In genomic region chr19:16434879-16435278, GRCm38 (mm10) we compare ENCODE assay signal across 8 mouse cellular contexts. TPM values are rescaled to one million over a fixed set of nuclear protein-coding genes. Genes with fewer than 3 reads are reported as not detected.
DNase-seq lines count a peak whose midpoint lies in the region; ATAC-seq and TF ChIP-seq lines count a peak whose summit lies in the region.

No protein-coding gene starts in this region.

- peak overlapping the region; percentile 43; the same call in 1 of the 2 replicates for H3K4me3 ChIP-seq in forebrain, embryonic 12.5 days (replicated peaks)
- peak overlapping the region; percentile 49 for H3K4me3 ChIP-seq in intestine, embryonic 15.5 days (replicated peaks)
- peak overlapping the region; percentile 43 for H3K4me3 ChIP-seq in lung, postnatal 0 days (ENCODE audit: low read depth, low read length)
- H3K4me3 ChIP-seq in small intestine, adult 2 months (ENCODE audit: low read depth, low read length) = peak overlapping the region; percentile 57

- H3K36me3 ChIP-seq in forebrain, embryonic 12.5 days (replicated peaks) = no peaks in the 10 kb centered on the region
- no peaks in the 10 kb centered on the region for H3K36me3 ChIP-seq in intestine, embryonic 15.5 days
- H3K36me3 ChIP-seq in lung, postnatal 0 days (ENCODE audit: insufficient read depth, low read length) = no peaks in the 10 kb centered on the region
- no peaks in the 10 kb centered on the region for H3K36me3 ChIP-seq in small intestine, adult 2 months (ENCODE audit: control insufficient read depth, insufficient read depth, low read length)

- peak overlapping the region; percentile 76 for H3K4me2 ChIP-seq in forebrain, embryonic 12.5 days
- H3K4me2 ChIP-seq in intestine, embryonic 15.5 days (replicated peaks) = peak overlapping the region; percentile 92
- peak overlapping the region; percentile 90 for H3K4me2 ChIP-seq in lung, postnatal 0 days (replicated peaks; ENCODE audit: low read depth, low read length)

- TF ChIP-seq POLR2A in small intestine, adult 2 months (IDR thresholded peaks at IDR 0.05; ENCODE audit: low read depth, low read length) = no peak

- no peak overlapping the region for H3K9ac ChIP-seq in forebrain, embryonic 12.5 days
- H3K9ac ChIP-seq in intestine, embryonic 15.5 days = no peak overlapping the region
- no peak overlapping the region for H3K9ac ChIP-seq in lung, postnatal 0 days (replicated peaks; ENCODE audit: low read depth)

- intact Hi-C loops in heart, postnatal 25 days (cut with DNase I) = loop anchor here (2.0 to 5.0 kb wide), 3 partner anchors 70 to 164 kb away; no protein-coding TSS in a partner anchor

- WGBS in forebrain, embryonic 12.5 days = 29% methylated on average over 9 of the region's 9 CpGs
- 16% methylated on average over 9 of the region's 9 CpGs for WGBS in intestine, embryonic 15.5 days
- WGBS in lung, postnatal 0 days = 3% methylated on average over 9 of the region's 9 CpGs
- WGBS in small intestine, adult 2 months = 2% methylated on average over 9 of the region's 9 CpGs

- TF ChIP-seq CTCF in lung, postnatal 0 days (IDR thresholded peaks at IDR 0.05) = peak; percentile 74
- no peak for TF ChIP-seq CTCF in small intestine, adult 2 months (IDR thresholded peaks at IDR 0.05; ENCODE audit: extremely low read depth, insufficient read length, insufficient replicate concordance, low read depth, low read length)

- H3K27ac ChIP-seq in forebrain, embryonic 12.5 days = no peak overlapping the region
- H3K27ac ChIP-seq in intestine, embryonic 15.5 days = peak overlapping the region; percentile 71; the same call in 1 of the 2 replicates
- H3K27ac ChIP-seq in lung, postnatal 0 days (ENCODE audit: low read length) = peak overlapping the region; percentile 26; the same call in 1 of the 2 replicates
- no peak overlapping the region for H3K27ac ChIP-seq in small intestine, adult 2 months (ENCODE audit: insufficient read depth, low read depth, low read length)

- DNase-seq in heart, adult 11 months = peak; percentile 93
- no peak for DNase-seq in heart, postnatal 25 days (ENCODE audit: low spot score)
- peak; percentile 85 for DNase-seq in lung, postnatal 0 days (ENCODE audit: low spot score)
- DNase-seq in cerebellum, adult 11 months = no peak
- no peak for DNase-seq in thymus, postnatal 36 days

- H3K9me3 ChIP-seq in forebrain, embryonic 12.5 days = no peaks in the 10 kb centered on the region
- H3K9me3 ChIP-seq in intestine, embryonic 15.5 days = no peaks in the 10 kb centered on the region
- no peaks in the 10 kb centered on the region for H3K9me3 ChIP-seq in lung, postnatal 0 days (ENCODE audit: low read length)

- TF ChIP-seq EP300 in lung, postnatal 0 days (IDR thresholded peaks at IDR 0.05) = no peak

- ATAC-seq in forebrain, embryonic 12.5 days (ENCODE audit: low FRiP score) = no peak
- ATAC-seq in intestine, embryonic 15.5 days = peak; percentile 4; the same call in 1 of the 2 replicates
- peak; percentile 52 for ATAC-seq in lung, postnatal 0 days

- H3K4me1 ChIP-seq in forebrain, embryonic 12.5 days = peaks cover 35% of the 10 kb centered on the region
- peaks cover 38% of the 10 kb centered on the region for H3K4me1 ChIP-seq in intestine, embryonic 15.5 days (replicated peaks)
- peaks cover 14% of the 10 kb centered on the region for H3K4me1 ChIP-seq in lung, postnatal 0 days (ENCODE audit: insufficient read depth, low read depth, low read length)
- peaks cover 15% of the 10 kb centered on the region for H3K4me1 ChIP-seq in small intestine, adult 2 months (ENCODE audit: control insufficient read depth, insufficient read depth, insufficient read length, low read length)

- H3K27me3 ChIP-seq in forebrain, embryonic 12.5 days = peaks cover 56% of the 10 kb centered on the region
- no peaks in the 10 kb centered on the region for H3K27me3 ChIP-seq in intestine, embryonic 15.5 days (replicated peaks)
- no peaks in the 10 kb centered on the region for H3K27me3 ChIP-seq in lung, postnatal 0 days (replicated peaks; ENCODE audit: insufficient read depth, low read length)
- peaks cover 15% of the 10 kb centered on the region for H3K27me3 ChIP-seq in small intestine, adult 2 months (ENCODE audit: control insufficient read depth, insufficient read depth, low read length)

RNA-seq across cellular contexts. Expression of gene Gna14, which starts 0.7 kb away (rescaled TPM):
- under 1 TPM; 0.11 to 0.47 TPM for total RNA-seq in heart, postnatal 25 days (2021)
- 1.3 and 2.6 TPM in 2 replicates for polyA plus RNA-seq in forebrain, embryonic 12.5 days (2016; fragmentation: Nextera tagmentation; extraction: Ambion mirVana)
- polyA plus RNA-seq in intestine, embryonic 15.5 days (2015; fragmentation: Nextera tagmentation; extraction: Ambion mirVana) = 16.6 and 18.9 TPM in 2 replicates
- polyA plus RNA-seq in lung, postnatal 0 days (2015; fragmentation: Nextera tagmentation; extraction: Ambion mirVana) = 14.9 and 15.6 TPM in 2 replicates
- polyA plus RNA-seq in small intestine, adult 2 months (2012; rRNA removed) = 0.52 and 1.6 TPM in 2 replicates

Comparison
In these comparisons a context has a peak if more than half of its experiments do, and no peak if none do; other contexts are left out.
1. DNase-seq: peak in heart, adult 11 months (single experiment) and lung, postnatal 0 days (single experiment); none in heart, postnatal 25 days (single experiment), cerebellum, adult 11 months (single experiment) and thymus, postnatal 36 days (0 of 2).
2. H3K27ac ChIP-seq: peak in intestine, embryonic 15.5 days (single experiment) and lung, postnatal 0 days (single experiment); none in forebrain, embryonic 12.5 days (single experiment) and small intestine, adult 2 months (single experiment).
3. Peak in every context shown above with its lines, with median percentiles within 50 percentile points of each other: H3K4me2 ChIP-seq and H3K4me3 ChIP-seq.